Mouse (Mus musculus): ENCODE results near the gene Olfr371. TPM values are rescaled to one million over a fixed set of nuclear protein-coding genes. Genes with fewer than 3 reads are reported as not detected.

The Olfr371 gene
- not detected for total RNA-seq (2021)

DNA sequence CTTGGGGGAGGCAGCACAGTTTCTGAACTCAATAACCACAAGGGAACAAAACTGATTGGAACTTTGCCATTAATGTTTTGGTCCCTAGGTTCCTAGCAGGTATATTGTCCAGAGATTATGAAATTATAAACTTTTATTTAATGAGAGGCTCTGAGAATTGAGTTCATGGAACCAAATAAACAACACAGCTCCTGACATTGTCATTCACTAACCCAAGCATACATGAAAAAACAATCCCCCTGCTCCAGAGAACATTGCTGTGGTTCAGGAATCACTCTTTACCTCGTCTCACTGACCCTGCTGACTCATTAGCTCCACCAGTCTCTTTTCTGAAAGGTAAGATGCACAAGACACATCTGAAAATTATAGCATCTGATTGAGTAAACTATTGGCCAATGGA lies at the start of gene Olfr371:
Olfr371 (plus strand) TSS at position 301 of the 400 bp plus-strand sequence.
- DNase-seq, result no peak
- intact Hi-C loops (cut with DNase I), result loop anchor here (10.0 kb wide), 1 partner anchor 111 kb away; no protein-coding TSS in a partner anchor

DNA sequence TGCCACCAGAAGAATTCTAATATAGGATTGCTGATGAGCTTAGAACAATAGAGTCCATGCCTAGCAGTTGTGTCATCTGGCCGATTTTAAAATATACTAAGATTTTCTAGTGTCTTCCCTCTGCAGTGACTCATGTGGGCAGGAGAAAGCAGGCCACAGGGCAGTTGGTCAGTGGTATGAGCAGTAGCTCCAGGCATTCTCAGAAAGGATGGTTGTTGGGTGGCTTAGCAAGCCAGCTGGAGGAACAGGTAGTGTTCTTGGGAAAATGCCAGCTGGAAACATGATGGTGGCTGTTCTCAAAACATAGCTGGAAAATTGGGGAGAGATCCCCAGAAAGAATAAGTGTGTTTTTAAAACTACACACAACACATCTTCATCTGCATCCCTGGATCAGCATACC lies 33.4 kb upstream of the Olfr371 start:
- DNase-seq, result no peak
- intact Hi-C loops (cut with DNase I), result no loop called here

DNA sequence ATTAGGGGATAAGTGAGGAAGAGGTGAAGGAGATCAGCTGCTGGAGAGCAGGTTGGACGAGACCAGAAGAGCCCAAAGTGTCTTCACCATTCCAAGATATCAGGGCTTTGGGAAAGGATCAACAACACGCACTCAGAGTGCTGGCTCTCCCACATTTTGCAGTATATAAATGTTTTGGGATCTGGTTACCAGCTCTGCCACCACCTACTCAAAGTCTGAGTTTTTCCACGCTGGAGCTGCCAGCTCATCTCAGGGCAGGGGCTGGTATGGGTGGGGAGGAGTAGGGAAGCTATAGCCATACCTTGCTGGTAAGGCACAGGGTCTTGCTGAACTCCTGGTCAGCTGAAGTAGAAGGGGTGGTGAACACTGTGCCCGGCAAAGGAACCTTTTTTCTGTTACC lies 5.6 kb upstream of the Olfr371 start:
- intact Hi-C loops (cut with DNase I), result loop anchor here (10.0 kb wide), 1 partner anchor 105 kb away; no protein-coding TSS in a partner anchor
- no peak for DNase-seq

DNA sequence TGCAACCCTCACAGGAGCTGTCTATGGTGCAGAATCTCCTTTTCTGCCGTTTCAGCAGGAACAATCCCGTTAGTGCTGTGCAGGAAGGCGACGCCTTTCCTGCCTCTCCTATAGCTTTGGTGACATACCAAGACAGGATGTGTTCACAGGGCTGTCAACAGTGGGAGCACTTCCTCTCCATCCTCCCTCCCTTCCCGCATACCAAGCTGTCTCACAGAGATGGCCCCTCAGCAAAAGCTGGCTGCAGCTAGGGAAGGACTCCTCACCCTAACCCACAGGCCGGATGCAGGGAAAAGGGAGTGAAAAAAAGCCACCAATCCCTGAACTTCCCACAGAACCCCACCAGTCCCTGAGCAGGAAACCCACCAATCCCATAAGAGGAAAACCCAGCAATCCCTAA lies 4.8 kb upstream of the Olfr371 start:
- intact Hi-C loops (cut with DNase I), result loop anchor here (10.0 kb wide), 1 partner anchor 106 kb away; no protein-coding TSS in a partner anchor
- DNase-seq, result no peak

DNA sequence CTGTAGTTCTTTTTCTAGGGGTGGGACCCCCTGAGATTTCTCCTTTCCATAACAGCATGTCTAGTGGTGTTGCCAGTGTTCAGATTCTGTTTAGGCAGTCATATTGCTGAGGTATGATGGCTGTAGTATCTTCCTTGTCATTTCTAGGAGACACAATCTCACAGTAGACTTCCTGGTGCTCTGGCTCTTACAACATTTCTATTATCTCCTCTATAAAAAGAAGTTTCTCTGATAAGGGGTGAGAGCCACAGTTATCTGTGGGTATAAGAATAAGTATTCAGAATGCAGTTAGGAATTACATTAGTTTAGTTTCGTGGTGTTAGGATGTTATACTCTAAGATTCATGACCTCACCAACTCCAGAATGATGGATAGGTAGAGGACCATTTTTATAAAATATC lies 1.5 kb downstream of the Olfr371 start:
- DNase-seq, result no peak
- intact Hi-C loops (cut with DNase I), result loop anchor here (10.0 kb wide), 1 partner anchor 112 kb away; no protein-coding TSS in a partner anchor

Other genes with a start within 250 kb of the Olfr371 start
- 10 to 100 TPM; 12.5 to 13.5 TPM for gene Junb, start 247.3 kb upstream of the Olfr371 start, total RNA-seq (2021)
- gene Hook2, start 235.4 kb upstream of the Olfr371 start, total RNA-seq (2021), result 10 to 100 TPM; 28.3 to 32.5 TPM
- not detected for gene Best2, start 211.5 kb upstream of the Olfr371 start, total RNA-seq (2021)
- gene Asna1, start 200.7 kb upstream of the Olfr371 start, total RNA-seq (2021), result 100 to 1,000 TPM; 106 to 107 TPM
- 100 to 1,000 TPM; 158 to 163 TPM for gene Trir, start 199.2 kb upstream of the Olfr371 start, total RNA-seq (2021)
- 100 to 1,000 TPM; 163 to 179 TPM for gene Tnpo2, start 189.1 kb upstream of the Olfr371 start, total RNA-seq (2021)
- gene Fbxw9, start 165.9 kb upstream of the Olfr371 start, total RNA-seq (2021), result 10 to 100 TPM; 79.0 to 80.0 TPM
- not detected for gene Gm5741, start 158.0 kb upstream of the Olfr371 start, total RNA-seq (2021)
- gene Dhps, start 154.2 kb upstream of the Olfr371 start, total RNA-seq (2021), result 10 to 100 TPM; 79.9 to 82.3 TPM
- gene Wdr83os, start 145.2 kb upstream of the Olfr371 start, total RNA-seq (2021), result 10 to 100 TPM; 60.9 to 61.2 TPM
- gene Wdr83, start 144.7 kb upstream of the Olfr371 start, total RNA-seq (2021), result 10 to 100 TPM; 21.4 to 21.7 TPM
- 10 to 100 TPM; 25.2 to 26.5 TPM for gene Man2b1, start 142.7 kb upstream of the Olfr371 start, total RNA-seq (2021)
- gene Zfp791, start 102.9 kb upstream of the Olfr371 start, total RNA-seq (2021), result 1 to 10 TPM; 6.5 to 6.8 TPM
- not detected for gene Cks1brt, start 74.1 kb upstream of the Olfr371 start, total RNA-seq (2021)
- gene Orc6, start 73.6 kb downstream of the Olfr371 start, total RNA-seq (2021), result 10 to 100 TPM; 45.3 to 45.9 TPM
- 100 to 1,000 TPM; 144 to 149 TPM for gene Vps35, start 73.8 kb downstream of the Olfr371 start, total RNA-seq (2021)
- gene Mylk3, start 160.4 kb downstream of the Olfr371 start, total RNA-seq (2021), result under 1 TPM; 0.12 to 0.20 TPM
- gene 4921524J17Rik, start 206.8 kb downstream of the Olfr371 start, total RNA-seq (2021), result 10 to 100 TPM; 20.0 to 23.3 TPM